ENCODE assay signal across 7 mouse cellular contexts in the genomic region with DNA sequence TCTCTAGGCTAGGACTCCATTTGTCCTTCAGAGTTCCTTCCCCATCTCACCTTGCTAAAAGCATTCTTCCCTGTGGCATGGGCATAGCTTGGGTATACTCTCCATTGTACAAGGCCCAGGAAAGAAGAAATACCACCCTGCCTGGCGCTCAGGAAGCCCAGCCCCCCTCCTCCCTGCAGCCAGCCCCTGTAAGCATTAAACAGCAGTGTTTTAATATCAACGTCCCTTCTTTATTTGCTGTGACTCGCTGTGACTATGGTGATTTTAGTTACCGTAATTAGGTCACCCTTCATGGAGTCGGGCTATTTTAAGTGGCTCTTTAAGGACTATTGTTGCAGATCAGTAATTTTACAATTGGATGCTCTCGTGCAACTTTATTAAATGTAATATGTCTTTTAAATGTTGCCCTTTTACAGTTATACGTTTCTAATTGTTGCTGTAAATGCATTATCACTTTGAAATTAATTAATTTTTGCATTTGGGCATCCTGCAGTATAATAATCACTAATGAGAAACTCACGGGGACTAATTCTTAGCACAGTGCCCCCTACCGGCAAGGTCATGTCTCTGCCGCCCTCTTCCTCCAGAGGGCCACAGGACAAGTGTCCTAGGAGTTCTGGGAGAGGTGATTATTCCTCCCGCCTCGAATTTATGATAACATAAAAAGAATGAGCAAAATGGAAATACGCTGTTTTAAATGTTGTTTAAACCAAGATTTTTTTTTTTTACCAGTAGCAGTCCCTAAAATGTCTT.
DNase-seq lines count a peak whose midpoint lies in the region; ATAC-seq and TF ChIP-seq lines count a peak whose summit lies in the region.

No protein-coding gene starts in this region.

- H3K36me3 ChIP-seq in kidney, postnatal 0 days (ENCODE audit: insufficient read depth, low read length): no peaks in the 10 kb centered on the region
- no peaks in the 10 kb centered on the region for H3K36me3 ChIP-seq in E14TG2a.4 (ENCODE audit: insufficient read depth, low read length)

- no peak overlapping the region for H3K4me3 ChIP-seq in kidney, postnatal 0 days (replicated peaks; ENCODE audit: low read depth, low read length)
- no peak overlapping the region for H3K4me3 ChIP-seq in E14TG2a.4 (replicated peaks; ENCODE audit: low read length)

- DNase-seq in kidney, postnatal 0 days (ENCODE audit: low spot score): peak; percentile 24
- no peak for DNase-seq in kidney, adult 11 months
- DNase-seq in Patski (ENCODE audit: low read depth, low spot score): no peak
- DNase-seq in kidney, postnatal 4 days: peak; percentile 28 to 29
- DNase-seq in layer of hippocampus, adult 11-12 months (ENCODE audit: low spot score): no peak
- DNase-seq in right cerebral cortex, postnatal 10 days (ENCODE audit: low spot score in 2 of 2): no peak

- H3K9ac ChIP-seq in kidney, postnatal 0 days (ENCODE audit: low read depth, low read length): no peak overlapping the region

- POLR2A ChIA-PET in Patski (lab: Charles Lee): no interaction called here

- peak; percentile 67 for TF ChIP-seq CTCF in kidney, postnatal 0 days (IDR thresholded peaks at IDR 0.05; ENCODE audit: low read depth)
- peak; percentile 80 for TF ChIP-seq CTCF in E14TG2a.4 (conservative IDR thresholded peaks at IDR 0.05; ENCODE audit: low read length)
- peak; percentile 67 for TF ChIP-seq CTCF in Patski (IDR thresholded peaks at IDR 0.05)

- H3K27ac ChIP-seq in kidney, postnatal 0 days: no peak overlapping the region

- H3K4me2 ChIP-seq in kidney, postnatal 0 days (ENCODE audit: low read length): no peak overlapping the region

- no peaks in the 10 kb centered on the region for H3K4me1 ChIP-seq in kidney, postnatal 0 days (replicated peaks; ENCODE audit: insufficient read depth, low read length)
- H3K4me1 ChIP-seq in E14TG2a.4 (replicated peaks; ENCODE audit: low read depth, low read length): no peaks in the 10 kb centered on the region

- CTCF ChIA-PET in Patski (lab: Charles Lee): no interaction called here

- in situ Hi-C loops in Patski (cut with MboI; ENCODE audit: low pct_unique_long_range_greater_than_20kb): no loop called here

- H3K9me3 ChIP-seq in kidney, postnatal 0 days (replicated peaks; ENCODE audit: low read length): no peaks in the 10 kb centered on the region
- H3K9me3 ChIP-seq in E14TG2a.4 (ENCODE audit: low read length): no peaks in the 10 kb centered on the region

- no peaks in the 10 kb centered on the region for H3K27me3 ChIP-seq in kidney, postnatal 0 days (ENCODE audit: insufficient read depth, low read length)
- H3K27me3 ChIP-seq in E14TG2a.4 (ENCODE audit: insufficient read depth, low read length) (no peaks in the 10 kb centered on the region), Patski (no peaks in the 10 kb centered on the region)

- no peak for ATAC-seq in kidney, postnatal 0 days (replicated peaks; ENCODE audit: low FRiP score, low read depth)
- ATAC-seq in Patski: no peak

- WGBS in kidney, postnatal 0 days: 41% methylated on average over 13 of the region's 13 CpGs

Comparison
In these comparisons a context has a peak if more than half of its experiments do, and no peak if none do; other contexts are left out.
1. DNase-seq: peak in kidney, postnatal 0 days (single experiment) and kidney, postnatal 4 days (2 of 2); none in kidney, adult 11 months (single experiment), Patski (single experiment), layer of hippocampus, adult 11-12 months (single experiment) and right cerebral cortex, postnatal 10 days (0 of 2).
2. Peak in every context shown above with its lines, with median percentiles within 50 percentile points of each other: CTCF ChIP-seq.